Mouse (Mus musculus) bone marrow macrophage, adult 2 months (primary cell): ENCODE measurements around the gene Cga. TPM values are rescaled to one million over a fixed set of nuclear protein-coding genes. Genes with fewer than 3 reads are reported as not detected.
A peak's percentile ranks its signal among the peaks of the same experiment; 100 is the strongest.

Experiments used
- H3K27ac ChIP-seq: 2 replicates; pipeline ENCODE4 v1.5.1; 2012; ENCODE audit warnings: low read depth, low read length; ENCODE audit not compliant: insufficient read depth
- H3K4me1 ChIP-seq: 2 replicates; pipeline ENCODE4 v1.6.1; 2012; ENCODE audit warnings: low read length; ENCODE audit not compliant: control insufficient read depth, insufficient read depth
- H3K4me3 ChIP-seq: 2 replicates; pipeline ENCODE4 v1.5.1; 2012; ENCODE audit warnings: mild to moderate bottlenecking, low read length, moderate library complexity; ENCODE audit not compliant: insufficient read depth
- CTCF ChIP-seq: IDR thresholded peaks from 2 replicates; pipeline ENCODE4 v1.5.1; 2012; ENCODE audit warnings: low read depth, mild to moderate bottlenecking, low read length, moderate library complexity
- POLR2A ChIP-seq: IDR thresholded peaks from 2 replicates; pipeline ENCODE4 v1.6.1; 2012; ENCODE audit warnings: mild to moderate bottlenecking, low read depth, low read length, borderline replicate concordance
- polyA plus RNA-seq: library from polyadenylated mRNA; stranded (reverse); fragments of >200 nt; gene quantifications from 2 replicates; pipeline ENCODE4 v1.2.4, GENCODE M21; 2012; ENCODE audit not compliant: missing spikeins, insufficient read depth, insufficient read length

The Cga gene
- polyA plus RNA-seq, 1 experiment = not detected

- H3K4me3 ChIP-seq = no peak overlapping the region
- no peak for TF ChIP-seq CTCF
- H3K27ac ChIP-seq = no peak overlapping the region
- peaks cover 25% of the 10 kb centered on the region for H3K4me1 ChIP-seq
Measured at GRCm38 (mm10) chr4:34872896-34873495, 20.6 kb upstream of the Cga start.

GRCm38 (mm10) chr4:34874234-34874633 is 19.3 kb upstream of the Cga start:
- Histone ChIP-seq H3K27ac (no peak overlapping the region), H3K4me3 (no peak overlapping the region), H3K4me1 (peaks cover 22% of the 10 kb centered on the region)
- TF ChIP-seq CTCF (no peak), POLR2A (no peak)

- Histone ChIP-seq H3K4me3 (peak overlapping the region; percentile 33), H3K4me1 (peaks cover 11% of the 10 kb centered on the region)
- TF ChIP-seq POLR2A = no peak
- no peak for TF ChIP-seq CTCF
Measured at GRCm38 (mm10) chr4:34880921-34881650, 12.5 kb upstream of the Cga start.

GRCm38 (mm10) chr4:34881851-34882250 is 11.7 kb upstream of the Cga start:
- peaks cover 11% of the 10 kb centered on the region for H3K4me1 ChIP-seq
- TF ChIP-seq POLR2A (no peak), CTCF (no peak)
- H3K4me3 ChIP-seq = peak overlapping the region; percentile 99
- peak overlapping the region; percentile 14; the same call in 1 of the 2 replicates for H3K27ac ChIP-seq

More at GRCm38 (mm10) chr4:34880921-34881650, 12.5 kb upstream of the Cga start:
- no peak overlapping the region for H3K27ac ChIP-seq

GRCm38 (mm10) chr4:34882291-34882769 is 11.2 kb upstream of the Cga start:
- Histone ChIP-seq H3K27ac (peak overlapping the region; percentile 88), H3K4me3 (peak overlapping the region; percentile 99), H3K4me1 (peaks cover 11% of the 10 kb centered on the region)
- TF ChIP-seq POLR2A (no peak), CTCF (no peak)

- peak within 1 kb of the TSS; percentile 99 for H3K4me3 ChIP-seq
- peaks cover 11% of the 10 kb centered on the region for H3K4me1 ChIP-seq
- TF ChIP-seq CTCF (no peak), POLR2A (peak; percentile 32; the same call in 1 of the 2 replicates)
- H3K27ac ChIP-seq = peak within 1 kb of the TSS; percentile 88
Measured at GRCm38 (mm10) chr4:34882818-34883217, 10.8 kb upstream of the Cga start, which contains the start of gene Zfp292. Zfp292 (minus strand) TSS chr4:34882960.

- peak overlapping the region; percentile 88 for H3K27ac ChIP-seq
- peaks cover 11% of the 10 kb centered on the region for H3K4me1 ChIP-seq
- peak overlapping the region; percentile 99 for H3K4me3 ChIP-seq
- no peak for TF ChIP-seq POLR2A
- no peak for TF ChIP-seq CTCF
Measured at GRCm38 (mm10) chr4:34883366-34884029, 10.1 kb upstream of the Cga start.

- Histone ChIP-seq H3K4me1 (peaks cover 11% of the 10 kb centered on the region), H3K27ac (peak overlapping the region; percentile 26; the same call in 1 of the 2 replicates), H3K4me3 (peak overlapping the region; percentile 77)
- TF ChIP-seq CTCF (no peak), POLR2A (no peak)
Measured at GRCm38 (mm10) chr4:34885631-34886351, 7.8 kb upstream of the Cga start.

- H3K27ac ChIP-seq = peak overlapping the region; percentile 73
- TF ChIP-seq CTCF = no peak
- TF ChIP-seq POLR2A = no peak
- H3K4me1 ChIP-seq = peaks cover 8% of the 10 kb centered on the region
- peak overlapping the region; percentile 77 for H3K4me3 ChIP-seq
Measured at GRCm38 (mm10) chr4:34886490-34887111, 7.0 kb upstream of the Cga start.
